Mouse (Mus musculus) spleen, postnatal 10 days (tissue): ENCODE data around the gene Adad1.

Experiments
- DNase-seq, 2 experiments: peaks; one replicate each; pipeline ENCODE4 v3.0.0; 2021 to 2022; ENCODE audit warnings: low spot score in 2 of 2

Adad1 gene

DNA sequence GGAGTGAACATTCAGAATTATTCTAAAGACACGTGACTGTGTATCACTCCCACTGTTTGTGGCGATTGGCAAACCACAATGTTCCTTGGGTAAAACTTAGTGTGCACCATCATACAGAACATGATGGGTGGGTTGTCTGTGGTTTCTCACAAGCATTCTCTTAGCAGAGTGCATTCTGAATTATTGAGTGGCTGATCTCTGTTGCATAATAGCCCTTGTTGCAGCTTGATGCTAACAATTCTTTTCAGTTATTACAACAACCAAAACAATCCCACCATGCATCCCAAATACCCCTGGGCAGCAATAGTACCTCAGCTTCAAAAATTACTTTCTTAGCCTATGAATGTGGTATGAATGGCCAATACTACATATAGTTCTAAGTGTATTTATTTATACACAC is 106.0 kb downstream of the Adad1 start:
- no peak for DNase-seq
